Mouse (Mus musculus) frontal cortex, adult 2 months (tissue): ENCODE measurements around the gene Vps53. TPM values are rescaled to one million over a fixed set of nuclear protein-coding genes. Genes with fewer than 3 reads are reported as not detected.
"Not testable (repeated sequence)": the region's sequence is repeated elsewhere in the genome, so short reads cannot be mapped to it uniquely, and the experiment has no call there.

Experiments
- DNase-seq, 2 experiments: peaks; one replicate each; pipeline ENCODE4 v3.0.0; 2022; ENCODE audit warnings: low spot score in 1 of 2; ENCODE audit errors: extremely low spot score in 1 of 2
- polyA plus RNA-seq: library from polyadenylated mRNA; depleted of rRNA; stranded (reverse); fragments of >200 nt; gene quantifications from 2 replicates; pipeline ENCODE4 v1.2.3, GENCODE M21; 2012; rRNA removed

Gene Vps53
- polyA plus RNA-seq: 53.3 and 54.6 TPM in 2 replicates

- DNase-seq: peak; percentile 76 to 94
Measured at GRCm38 (mm10) chr11:76179495-76180145, at the start of gene Vps53, which contains the start of gene Fam57a. TSS of gene Vps53 (minus strand) at chr11:76179647. TSS of gene Fam57a (plus strand) at chr11:76179671.

- no peak for DNase-seq
Measured at GRCm38 (mm10) chr11:76225051-76225450, 45.6 kb upstream of the Vps53 start.

GRCm38 (mm10) chr11:76224631-76225030 is 45.2 kb upstream of the Vps53 start:
- DNase-seq: no peak

GRCm38 (mm10) chr11:76217390-76217800 is 37.9 kb upstream of the Vps53 start, which contains the start of the genes Dbil5 and Gemin4:
TSS of gene Dbil5 (plus strand) at chr11:76217608.
TSS of gene Gemin4 (minus strand) at chr11:76217664.
- peak; percentile 92 to 98 for DNase-seq

- peak; percentile 26 to 37 for DNase-seq
Measured at GRCm38 (mm10) chr11:76216681-76217389, 37.4 kb upstream of the Vps53 start.

- DNase-seq: no peak
Measured at GRCm38 (mm10) chr11:76216049-76216540, 36.6 kb upstream of the Vps53 start.

GRCm38 (mm10) chr11:76215011-76215410 is 35.6 kb upstream of the Vps53 start:
- no peak for DNase-seq

GRCm38 (mm10) chr11:76213841-76214240 is 34.4 kb upstream of the Vps53 start:
- DNase-seq: no peak

GRCm38 (mm10) chr11:76211595-76211994 is 32.1 kb upstream of the Vps53 start:
- DNase-seq: not testable (repeated sequence)

- peak in 1 of 2 experiments; percentile 43 for DNase-seq
Measured at GRCm38 (mm10) chr11:76210228-76210985, 31.0 kb upstream of the Vps53 start.

- no peak for DNase-seq
Measured at GRCm38 (mm10) chr11:76206793-76207192, 27.3 kb upstream of the Vps53 start.

GRCm38 (mm10) chr11:76201761-76202674 is 22.6 kb upstream of the Vps53 start:
- DNase-seq: peak; percentile 55 to 77

- no peak for DNase-seq
Measured at GRCm38 (mm10) chr11:76196977-76197469, 17.6 kb upstream of the Vps53 start.

GRCm38 (mm10) chr11:76196275-76196976 is 17.0 kb upstream of the Vps53 start:
- DNase-seq: no peak

- no peak for DNase-seq
Measured at GRCm38 (mm10) chr11:76186908-76187307, 7.5 kb upstream of the Vps53 start.

GRCm38 (mm10) chr11:76183745-76184144 is 4.3 kb upstream of the Vps53 start:
- no peak for DNase-seq

- no peak for DNase-seq
Measured at GRCm38 (mm10) chr11:76180146-76180540, 696 bp upstream of the Vps53 start.

GRCm38 (mm10) chr11:76178726-76179494 is 537 bp downstream of the Vps53 start:
- DNase-seq: peak; percentile 25 to 69
